Mouse (Mus musculus): Measurements from ENCODE around the gene Als2.

Als2 gene

GRCm38 (mm10) chr1:59166232-59166905 is 70.7 kb downstream of the Als2 start:
- no peak for DNase-seq (ENCODE audit: low spot score)

- no peak for DNase-seq (ENCODE audit: low spot score)
Observed at GRCm38 (mm10) chr1:59163918-59164317, 73.1 kb downstream of the Als2 start.

- DNase-seq (ENCODE audit: low spot score) = no peak
Observed at GRCm38 (mm10) chr1:59163030-59163461, 74.0 kb downstream of the Als2 start, which contains the start of gene Mpp4. Gene Mpp4 (minus strand): TSS chr1:59163389.

- no peak for DNase-seq (ENCODE audit: low spot score)
Observed at GRCm38 (mm10) chr1:59162309-59163024, 74.6 kb downstream of the Als2 start.

GRCm38 (mm10) chr1:59161396-59161795 is 75.6 kb downstream of the Als2 start:
- DNase-seq (ENCODE audit: low spot score) = no peak

GRCm38 (mm10) chr1:59160871-59161270 is 76.2 kb downstream of the Als2 start:
- DNase-seq (ENCODE audit: low spot score) = no peak

GRCm38 (mm10) chr1:59159136-59159535 is 77.9 kb downstream of the Als2 start:
- DNase-seq (ENCODE audit: low spot score) = no peak

- no peak for DNase-seq (ENCODE audit: low spot score)
Observed at GRCm38 (mm10) chr1:59158498-59158897, 78.5 kb downstream of the Als2 start.

- peak; percentile 6 for DNase-seq (ENCODE audit: low spot score)
Observed at GRCm38 (mm10) chr1:59157846-59158245, 79.2 kb downstream of the Als2 start.

- peak; percentile 5 for DNase-seq (ENCODE audit: low spot score)
Observed at GRCm38 (mm10) chr1:59152346-59152745, 84.7 kb downstream of the Als2 start.

GRCm38 (mm10) chr1:59150542-59150941 is 86.5 kb downstream of the Als2 start:
- no peak for DNase-seq (ENCODE audit: low spot score)

GRCm38 (mm10) chr1:59144543-59144942 is 92.5 kb downstream of the Als2 start:
- no peak for DNase-seq (ENCODE audit: low spot score)

- DNase-seq (ENCODE audit: low spot score) = peak; percentile 61
Observed at GRCm38 (mm10) chr1:59142809-59143208, 94.2 kb downstream of the Als2 start.

- DNase-seq (ENCODE audit: low spot score) = peak; percentile 23
Observed at GRCm38 (mm10) chr1:59134419-59134818, 102.6 kb downstream of the Als2 start.

GRCm38 (mm10) chr1:59128879-59129278 is 108.2 kb downstream of the Als2 start:
- DNase-seq (ENCODE audit: low spot score) = no peak

- no peak for DNase-seq (ENCODE audit: low spot score)
Observed at GRCm38 (mm10) chr1:59125558-59125957, 111.5 kb downstream of the Als2 start.

- DNase-seq (ENCODE audit: low spot score) = peak; percentile 89
Observed at GRCm38 (mm10) chr1:59119720-59120457, 117.1 kb downstream of the Als2 start, which contains the start of gene Tmem237. Gene Tmem237 (minus strand): TSS chr1:59120408.
